Mouse (Mus musculus) midbrain, embryonic 15.5 days (tissue): ENCODE measurements around the gene Lypd6b. TPM values are rescaled to one million over a fixed set of nuclear protein-coding genes. Genes with fewer than 3 reads are reported as not detected.

ENCODE experiments used
- ATAC-seq: fragments of 200-750 bp; cut with Nextera tagmentation; replicated peaks from 2 replicates; pipeline ENCODE4 v1.8.0; 2017; ENCODE audit warnings: moderate TSS enrichment
- H3K27ac ChIP-seq: fragments of 300-500 bp; sonication (generic); 2 replicates; pipeline ENCODE4 v1.5.1; 2015; ENCODE audit warnings: mild to moderate bottlenecking, inconsistent platforms
- H3K27me3 ChIP-seq: fragments of 300-500 bp; sonication (generic); replicated peaks from 2 replicates; pipeline ENCODE4 v1.6.1; 2015; ENCODE audit warnings: inconsistent platforms
- H3K36me3 ChIP-seq: fragments of 300-500 bp; sonication (generic); replicated peaks from 2 replicates; pipeline ENCODE4 v1.6.1; 2015; ENCODE audit warnings: inconsistent platforms
- H3K4me1 ChIP-seq: fragments of 300-500 bp; sonication (generic); 2 replicates; pipeline ENCODE4 v1.6.1; 2015; ENCODE audit warnings: inconsistent platforms
- H3K4me2 ChIP-seq: fragments of 300-500 bp; sonication (generic); 2 replicates; pipeline ENCODE4 v1.6.1; 2015; ENCODE audit warnings: inconsistent platforms, mild to moderate bottlenecking, moderate library complexity
- H3K4me3 ChIP-seq: fragments of 300-500 bp; sonication (generic); 2 replicates; pipeline ENCODE4 v1.5.1; 2015; ENCODE audit warnings: mild to moderate bottlenecking, inconsistent platforms
- H3K9ac ChIP-seq: fragments of 300-500 bp; sonication (generic); 2 replicates; pipeline ENCODE4 v1.6.1; 2015; ENCODE audit warnings: mild to moderate bottlenecking, inconsistent platforms
- H3K9me3 ChIP-seq: fragments of 300-500 bp; sonication (generic); 2 replicates; pipeline ENCODE4 v1.6.1; 2016; ENCODE audit warnings: inconsistent platforms
- WGBS: fragments of 180-500 bp; shearing (Covaris S2); methylation state at CpG from one replicate; pipeline ENCODE4 v1.1.7; 2015; ENCODE audit warnings: mixed read lengths; 5-methylcytosine and 5-hydroxymethylcytosine counted together
- polyA plus RNA-seq: library from polyadenylated mRNA; unstranded; fragments of >200 nt; fragmentation: Nextera tagmentation; extraction: Ambion mirVana; gene quantifications from 2 replicates; pipeline ENCODE4 v1.2.1, GENCODE M21; 2015

Lypd6b gene
- polyA plus RNA-seq, 1 experiment from 2014 or later, result 13.7 TPM

- H3K27ac ChIP-seq, result no peak overlapping the region
- WGBS, result 65% methylated on average over 6 of the region's 6 CpGs
- H3K4me1 ChIP-seq, result peaks cover 7% of the 10 kb centered on the region; the same call in 1 of the 2 replicates
- no peaks in the 10 kb centered on the region for H3K27me3 ChIP-seq
- no peak overlapping the region for H3K4me2 ChIP-seq
- H3K9ac ChIP-seq, result no peak overlapping the region
- H3K36me3 ChIP-seq, result no peaks in the 10 kb centered on the region
- H3K9me3 ChIP-seq, result no peaks in the 10 kb centered on the region
- ATAC-seq, result no peak
- H3K4me3 ChIP-seq, result no peak overlapping the region
Observed at GRCm38 (mm10) chr2:49909838-49910407, 122.4 kb downstream of the Lypd6b start.

- Histone ChIP-seq H3K4me2 (no peak overlapping the region), H3K27ac (no peak overlapping the region), H3K27me3 (no peaks in the 10 kb centered on the region), H3K4me1 (peaks cover 7% of the 10 kb centered on the region; the same call in 1 of the 2 replicates), H3K4me3 (no peak overlapping the region), H3K9ac (no peak overlapping the region), H3K9me3 (no peaks in the 10 kb centered on the region), H3K36me3 (no peaks in the 10 kb centered on the region)
- no peak for ATAC-seq
- 67% methylated on average over 7 of the region's 7 CpGs for WGBS
Observed at GRCm38 (mm10) chr2:49911296-49912034, 124.0 kb downstream of the Lypd6b start.

GRCm38 (mm10) chr2:49912261-49912895 lies 124.9 kb downstream of the Lypd6b start:
- H3K4me3 ChIP-seq, result no peak overlapping the region
- no peaks in the 10 kb centered on the region for H3K27me3 ChIP-seq
- ATAC-seq, result no peak
- H3K4me1 ChIP-seq, result peaks cover 10% of the 10 kb centered on the region; the same call in 1 of the 2 replicates
- 56% methylated on average over 3 of the region's 3 CpGs for WGBS
- no peaks in the 10 kb centered on the region for H3K9me3 ChIP-seq
- no peak overlapping the region for H3K27ac ChIP-seq
- no peak overlapping the region for H3K4me2 ChIP-seq
- no peaks in the 10 kb centered on the region for H3K36me3 ChIP-seq
- no peak overlapping the region for H3K9ac ChIP-seq

GRCm38 (mm10) chr2:49917489-49917888 lies 130.0 kb downstream of the Lypd6b start:
- Histone ChIP-seq H3K4me3 (no peak overlapping the region), H3K27ac (no peak overlapping the region), H3K4me2 (no peak overlapping the region), H3K4me1 (peaks cover 12% of the 10 kb centered on the region; the same call in 1 of the 2 replicates), H3K9me3 (no peaks in the 10 kb centered on the region), H3K36me3 (no peaks in the 10 kb centered on the region), H3K27me3 (no peaks in the 10 kb centered on the region), H3K9ac (no peak overlapping the region)
- ATAC-seq, result peak; percentile 10; the same call in 1 of the 2 replicates
- WGBS, result 20% methylated on average over 10 of the region's 10 CpGs

- H3K4me2 ChIP-seq, result no peak overlapping the region
- 69% methylated on average over 4 of the region's 4 CpGs for WGBS
- no peak overlapping the region for H3K4me3 ChIP-seq
- ATAC-seq, result no peak
- peaks cover 10% of the 10 kb centered on the region; the same call in 1 of the 2 replicates for H3K4me1 ChIP-seq
- no peaks in the 10 kb centered on the region for H3K9me3 ChIP-seq
- H3K27ac ChIP-seq, result no peak overlapping the region
- H3K27me3 ChIP-seq, result no peaks in the 10 kb centered on the region
- H3K36me3 ChIP-seq, result no peaks in the 10 kb centered on the region
- H3K9ac ChIP-seq, result no peak overlapping the region
Observed at GRCm38 (mm10) chr2:49918132-49918531, 130.6 kb downstream of the Lypd6b start.

- no peak overlapping the region for H3K4me3 ChIP-seq
- H3K36me3 ChIP-seq, result no peaks in the 10 kb centered on the region
- H3K9ac ChIP-seq, result no peak overlapping the region
- H3K4me2 ChIP-seq, result no peak overlapping the region
- WGBS, result 27% methylated on average over 9 of the region's 9 CpGs
- H3K9me3 ChIP-seq, result no peaks in the 10 kb centered on the region
- no peak overlapping the region for H3K27ac ChIP-seq
- no peaks in the 10 kb centered on the region for H3K27me3 ChIP-seq
- peaks cover 10% of the 10 kb centered on the region; the same call in 1 of the 2 replicates for H3K4me1 ChIP-seq
- no peak for ATAC-seq
Observed at GRCm38 (mm10) chr2:49918692-49919091, 131.2 kb downstream of the Lypd6b start.

GRCm38 (mm10) chr2:49921948-49922347 lies 134.5 kb downstream of the Lypd6b start:
- Histone ChIP-seq H3K4me2 (no peak overlapping the region), H3K4me3 (no peak overlapping the region), H3K4me1 (peaks cover 10% of the 10 kb centered on the region; the same call in 1 of the 2 replicates), H3K9ac (no peak overlapping the region), H3K27me3 (no peaks in the 10 kb centered on the region), H3K27ac (no peak overlapping the region), H3K9me3 (no peaks in the 10 kb centered on the region), H3K36me3 (no peaks in the 10 kb centered on the region)
- 68% methylated on average over 8 of the region's 8 CpGs for WGBS
- no peak for ATAC-seq

- H3K9me3 ChIP-seq, result no peaks in the 10 kb centered on the region
- H3K4me1 ChIP-seq, result peaks cover 6% of the 10 kb centered on the region; the same call in 1 of the 2 replicates
- no peak overlapping the region for H3K27ac ChIP-seq
- H3K4me3 ChIP-seq, result no peak overlapping the region
- 20% methylated on average over 4 of the region's 4 CpGs for WGBS
- H3K4me2 ChIP-seq, result no peak overlapping the region
- no peaks in the 10 kb centered on the region for H3K27me3 ChIP-seq
- no peaks in the 10 kb centered on the region for H3K36me3 ChIP-seq
- ATAC-seq, result no peak
- H3K9ac ChIP-seq, result no peak overlapping the region
Observed at GRCm38 (mm10) chr2:49922810-49923209, 135.3 kb downstream of the Lypd6b start.

GRCm38 (mm10) chr2:49926186-49926585 lies 138.7 kb downstream of the Lypd6b start:
- ATAC-seq, result no peak
- no peak overlapping the region for H3K4me3 ChIP-seq
- H3K27me3 ChIP-seq, result no peaks in the 10 kb centered on the region
- 75% methylated on average over 5 of the region's 5 CpGs for WGBS
- H3K4me2 ChIP-seq, result no peak overlapping the region
- H3K9ac ChIP-seq, result no peak overlapping the region
- no peak overlapping the region for H3K27ac ChIP-seq
- no peaks in the 10 kb centered on the region for H3K9me3 ChIP-seq
- no peaks in the 10 kb centered on the region for H3K4me1 ChIP-seq
- no peaks in the 10 kb centered on the region for H3K36me3 ChIP-seq

- no peak for ATAC-seq
- H3K4me3 ChIP-seq, result no peak overlapping the region
- no peak overlapping the region for H3K4me2 ChIP-seq
- no peaks in the 10 kb centered on the region for H3K4me1 ChIP-seq
- no peaks in the 10 kb centered on the region for H3K27me3 ChIP-seq
- H3K27ac ChIP-seq, result no peak overlapping the region
- H3K9ac ChIP-seq, result no peak overlapping the region
- H3K9me3 ChIP-seq, result no peaks in the 10 kb centered on the region
- H3K36me3 ChIP-seq, result no peaks in the 10 kb centered on the region
- WGBS, result 87% methylated on average over 1 of the region's 1 CpGs
Observed at GRCm38 (mm10) chr2:49927362-49927761, 139.9 kb downstream of the Lypd6b start.

- no peaks in the 10 kb centered on the region for H3K36me3 ChIP-seq
- no peaks in the 10 kb centered on the region for H3K9me3 ChIP-seq
- H3K4me2 ChIP-seq, result no peak overlapping the region
- H3K27me3 ChIP-seq, result no peaks in the 10 kb centered on the region
- no peak for ATAC-seq
- no peak overlapping the region for H3K4me3 ChIP-seq
- H3K4me1 ChIP-seq, result no peaks in the 10 kb centered on the region
- WGBS, result 76% methylated on average over 3 of the region's 3 CpGs
- no peak overlapping the region for H3K9ac ChIP-seq
- H3K27ac ChIP-seq, result no peak overlapping the region
Observed at GRCm38 (mm10) chr2:49929931-49930330, 142.4 kb downstream of the Lypd6b start.

- no peaks in the 10 kb centered on the region for H3K4me1 ChIP-seq
- no peak overlapping the region for H3K4me3 ChIP-seq
- ATAC-seq, result no peak
- no peaks in the 10 kb centered on the region for H3K9me3 ChIP-seq
- no peak overlapping the region for H3K4me2 ChIP-seq
- H3K27me3 ChIP-seq, result no peaks in the 10 kb centered on the region
- no peak overlapping the region for H3K9ac ChIP-seq
- 79% methylated on average over 13 of the region's 13 CpGs for WGBS
- no peaks in the 10 kb centered on the region for H3K36me3 ChIP-seq
- H3K27ac ChIP-seq, result no peak overlapping the region
Observed at GRCm38 (mm10) chr2:49937621-49938020, 150.1 kb downstream of the Lypd6b start.
